ENCODE assay signal across 17 mouse cellular contexts in the genomic region with DNA sequence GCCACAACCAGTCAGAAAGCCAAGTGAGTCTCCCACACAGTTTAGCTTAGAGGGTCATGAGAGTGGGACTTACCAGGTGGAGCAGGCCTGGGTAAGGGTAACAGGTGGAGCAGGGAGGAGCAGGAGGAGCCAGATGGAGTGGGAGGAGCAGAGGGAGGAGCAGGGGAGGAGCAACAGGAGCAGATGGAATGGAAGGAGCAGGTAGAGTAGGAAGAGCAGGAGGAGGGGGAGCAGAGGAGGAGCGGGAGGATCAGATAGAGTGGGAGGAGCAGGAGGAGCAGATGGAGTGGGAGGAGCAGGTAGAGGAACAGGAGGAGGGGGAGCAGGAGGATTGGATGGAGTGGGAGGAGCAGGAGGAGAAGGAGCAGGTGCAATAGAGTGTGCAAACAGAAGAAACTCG.
"Had no signal": no experiment of that assay in that cellular context is flagged by ENCODE, and none has a peak within 500 bp of the region (broad histone marks: within the 10 kb centered on the region; RNA-seq: fewer than 3 reads in every experiment).

No protein-coding gene starts in this region.

- ATAC-seq: lung, postnatal 0 days; midbrain, embryonic 15.5 days had no signal

- H3K36me3 ChIP-seq: kidney, embryonic 15.5 days; limb, embryonic 12.5 days; liver, embryonic 13.5 days; midbrain, embryonic 15.5 days; neural tube, embryonic 12.5 days; stomach, embryonic 15.5 days had no signal

- DNase-seq: kidney, postnatal 25 days; layer of hippocampus, adult 9-11 months; layer of hippocampus, postnatal 36 days; liver; liver, embryonic 13.5 days; lung, adult 18-20 months; lung, postnatal 36 days; right cerebral cortex, postnatal 4 days; spleen, adult 18-20 months; thymus, adult 2 months; thymus, postnatal 25 days had no signal

- H3K4me1 ChIP-seq: liver, embryonic 13.5 days; stomach, embryonic 15.5 days had no signal

- H3K27me3 ChIP-seq: kidney, embryonic 15.5 days; limb, embryonic 12.5 days; liver, embryonic 13.5 days; midbrain, embryonic 15.5 days; neural tube, embryonic 12.5 days; stomach, embryonic 15.5 days had no signal

- H3K4me3 ChIP-seq: kidney, embryonic 15.5 days; limb, embryonic 12.5 days; liver, embryonic 13.5 days; midbrain, embryonic 15.5 days; neural tube, embryonic 12.5 days; stomach, embryonic 15.5 days had no signal

- H3K27ac ChIP-seq: kidney, embryonic 15.5 days; limb, embryonic 12.5 days; liver, embryonic 13.5 days; midbrain, embryonic 15.5 days; neural tube, embryonic 12.5 days; stomach, embryonic 15.5 days had no signal

- H3K9me3 ChIP-seq: kidney, embryonic 15.5 days; liver, embryonic 13.5 days; midbrain, embryonic 15.5 days; neural tube, embryonic 12.5 days; stomach, embryonic 15.5 days had no signal
